Mouse (Mus musculus) kidney, adult 2 months (tissue): ENCODE measurements at regions not wholly inside any gene's neighbourhood (a gene's known extent, or its start where the extent isn't known, plus 50 kb on each side); places are given as distances from the start of the nearest gene placed in this dataset.

Source experiments
- CTCF ChIP-seq: fragments of 200-500 bp; conservative IDR thresholded peaks from 2 replicates; pipeline ENCODE4 v1.5.1; 2011; ENCODE audit warnings: low read depth, mild to moderate bottlenecking, control low read depth, low read length, moderate library complexity, mixed read lengths; ENCODE audit not compliant: insufficient read depth, insufficient read length
- POLR2A ChIP-seq: fragments of 200-500 bp; IDR thresholded peaks from one replicate; pipeline ENCODE4 v1.6.1; 2011; ENCODE audit warnings: low read depth, low read length, control low read depth

DNA sequence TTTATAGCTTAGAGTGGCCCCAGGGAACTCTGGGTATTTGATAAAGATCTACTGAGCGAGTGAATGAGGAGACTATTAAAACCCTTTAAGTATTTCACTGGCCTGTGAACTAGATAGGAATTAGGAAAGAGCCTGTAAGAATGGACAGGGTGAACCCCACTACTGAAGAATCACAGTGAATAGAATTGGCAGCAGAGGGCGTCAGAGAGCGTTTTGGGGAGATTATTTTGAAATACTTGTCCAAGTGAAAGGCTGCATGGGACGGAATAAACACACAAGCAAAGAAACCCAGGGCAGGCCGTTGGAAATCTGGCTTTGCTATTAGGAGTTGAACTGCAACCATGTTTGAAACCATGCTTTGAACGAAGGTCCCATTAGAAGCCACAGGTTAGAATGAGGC lies 200.9 kb downstream of the Gxylt1 start:
- TF ChIP-seq CTCF (no peak), POLR2A (no peak)
